Mouse (Mus musculus): Measurements from ENCODE around the gene Rere. TPM values are rescaled to one million over a fixed set of nuclear protein-coding genes. Genes with fewer than 3 reads are reported as not detected.
"Not testable (repeated sequence)": the region's sequence is repeated elsewhere in the genome, so short reads cannot be mapped to it uniquely, and the experiment has no call there.

The Rere gene
- polyA plus RNA-seq, 1 experiment from 2014 or later: 37.7 TPM

GRCm38 (mm10) chr4:150483081-150483480, 201.6 kb downstream of the Rere start:
- not testable (repeated sequence) for H3K27me3 ChIP-seq; H3K4me3 ChIP-seq; H3K4me2 ChIP-seq (replicated peaks); H3K9me3 ChIP-seq; H3K9ac ChIP-seq; ATAC-seq (ENCODE audit: insufficient number of reproducible peaks, insufficient read depth, low FRiP score, low TSS enrichment); H3K27ac ChIP-seq
- WGBS: 88% methylated on average over 5 of the region's 5 CpGs
- peaks cover 18% of the 10 kb centered on the region for H3K36me3 ChIP-seq
- H3K4me1 ChIP-seq: peaks cover 20% of the 10 kb centered on the region

DNA sequence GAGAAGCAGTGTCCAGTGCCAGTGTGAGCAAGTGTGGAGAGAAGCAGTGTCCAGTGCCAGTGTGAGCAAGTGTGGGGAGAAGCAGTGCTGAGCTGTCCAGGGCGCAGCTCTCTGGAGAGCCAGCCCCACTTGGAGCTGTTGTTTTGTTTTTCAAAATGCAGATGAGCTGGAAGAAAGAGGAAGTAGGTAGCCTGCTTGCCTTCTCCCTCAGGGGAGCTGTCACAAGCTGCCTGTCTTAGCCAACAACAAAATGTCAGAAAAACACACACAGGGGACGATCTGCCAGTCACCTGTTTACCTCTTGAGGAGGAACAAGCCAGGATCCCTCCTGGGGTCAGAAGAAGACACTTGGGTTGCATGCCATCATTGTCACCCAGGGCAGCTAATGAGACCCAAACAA, 204.7 kb downstream of the Rere start:
- H3K36me3 ChIP-seq: no peaks in the 10 kb centered on the region
- H3K4me2 ChIP-seq (replicated peaks): no peak overlapping the region
- H3K9me3 ChIP-seq: no peaks in the 10 kb centered on the region
- ATAC-seq (ENCODE audit: insufficient number of reproducible peaks, insufficient read depth, low FRiP score, low TSS enrichment): no peak
- H3K4me3 ChIP-seq: no peak overlapping the region
- peaks cover 28% of the 10 kb centered on the region for H3K4me1 ChIP-seq
- H3K27me3 ChIP-seq: no peaks in the 10 kb centered on the region
- H3K9ac ChIP-seq: no peak overlapping the region
- WGBS: 49% methylated on average over 2 of the region's 2 CpGs
- 0 out of 2 replicates have a peak overlapping the region, but pooled peaks have one; percentile 17 for H3K27ac ChIP-seq

DNA sequence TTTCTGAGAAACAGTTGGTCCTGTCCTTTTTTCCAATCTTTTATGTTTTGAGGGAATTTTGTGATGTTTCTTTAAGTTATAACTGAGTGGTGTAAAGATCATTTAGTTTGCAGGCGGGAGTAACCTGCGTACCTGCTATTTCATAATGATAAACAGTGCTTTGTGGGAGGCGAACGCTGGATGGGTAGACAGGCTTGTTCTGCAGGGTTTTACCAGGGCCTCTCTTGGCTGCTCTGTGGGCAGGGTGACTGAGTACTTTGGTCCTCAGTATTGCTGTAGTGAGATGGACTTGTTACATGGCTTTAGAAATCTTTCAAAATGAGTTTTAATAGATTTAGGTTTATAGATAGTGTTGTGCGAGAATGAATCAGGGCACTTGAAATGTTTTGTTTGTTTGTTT, 205.7 kb downstream of the Rere start:
- peaks cover 28% of the 10 kb centered on the region for H3K4me1 ChIP-seq
- H3K9ac ChIP-seq: no peak overlapping the region
- peak overlapping the region; percentile 46; the same call in 1 of the 2 replicates for H3K27ac ChIP-seq
- H3K9me3 ChIP-seq: no peaks in the 10 kb centered on the region
- WGBS: 65% methylated on average over 5 of the region's 5 CpGs
- H3K36me3 ChIP-seq: no peaks in the 10 kb centered on the region
- no peak overlapping the region for H3K4me2 ChIP-seq (replicated peaks)
- no peaks in the 10 kb centered on the region for H3K27me3 ChIP-seq
- H3K4me3 ChIP-seq: no peak overlapping the region
- no peak for ATAC-seq (ENCODE audit: insufficient number of reproducible peaks, insufficient read depth, low FRiP score, low TSS enrichment)

- Histone ChIP-seq H3K4me3 (peak overlapping the region; percentile 29), H3K9me3 (no peaks in the 10 kb centered on the region), H3K27ac (peak overlapping the region; percentile 80), H3K36me3 (no peaks in the 10 kb centered on the region), H3K4me2 (replicated peaks) (peak overlapping the region; percentile 57), H3K9ac (peak overlapping the region; percentile 44), H3K4me1 (peaks cover 28% of the 10 kb centered on the region), H3K27me3 (no peaks in the 10 kb centered on the region)
- peak; percentile 94 for ATAC-seq (ENCODE audit: insufficient number of reproducible peaks, insufficient read depth, low FRiP score, low TSS enrichment)
- WGBS: 30% methylated on average over 12 of the region's 12 CpGs
Measured at GRCm38 (mm10) chr4:150488096-150488748, 206.8 kb downstream of the Rere start.

DNA sequence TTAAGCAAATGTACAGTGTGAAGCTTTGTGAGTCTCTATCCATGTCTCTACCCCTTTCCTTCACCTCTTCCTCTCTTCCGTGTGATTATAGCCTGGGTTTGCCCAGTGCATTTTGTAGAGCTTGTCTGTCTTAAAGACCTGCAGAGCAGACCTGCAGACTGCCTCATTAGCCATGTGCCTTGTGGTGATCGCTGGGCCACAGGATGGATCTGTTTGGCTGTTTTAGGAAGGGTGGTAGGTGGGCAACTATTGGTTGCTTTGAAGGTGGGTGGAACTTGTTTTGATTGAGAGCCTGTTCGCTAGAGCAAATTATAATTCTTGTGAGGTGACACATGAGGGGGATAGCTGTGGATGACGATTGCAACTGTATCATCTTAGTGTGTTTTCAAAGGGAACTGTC, 207.3 kb downstream of the Rere start:
- H3K9ac ChIP-seq: peak overlapping the region; percentile 44
- H3K36me3 ChIP-seq: no peaks in the 10 kb centered on the region
- H3K4me3 ChIP-seq: peak overlapping the region; percentile 29; the same call in 1 of the 2 replicates
- H3K4me1 ChIP-seq: peaks cover 28% of the 10 kb centered on the region
- H3K27ac ChIP-seq: peak overlapping the region; percentile 80
- H3K4me2 ChIP-seq (replicated peaks): peak overlapping the region; percentile 57
- no peaks in the 10 kb centered on the region for H3K27me3 ChIP-seq
- H3K9me3 ChIP-seq: no peaks in the 10 kb centered on the region
- ATAC-seq (ENCODE audit: insufficient number of reproducible peaks, insufficient read depth, low FRiP score, low TSS enrichment): no peak
- 70% methylated on average over 4 of the region's 4 CpGs for WGBS

- H3K4me1 ChIP-seq: peaks cover 28% of the 10 kb centered on the region
- H3K27me3 ChIP-seq: no peaks in the 10 kb centered on the region
- H3K27ac ChIP-seq: no peak overlapping the region
- no peak overlapping the region for H3K9ac ChIP-seq
- H3K36me3 ChIP-seq: no peaks in the 10 kb centered on the region
- H3K4me3 ChIP-seq: no peak overlapping the region
- H3K4me2 ChIP-seq (replicated peaks): no peak overlapping the region
- WGBS: 84% methylated on average over 6 of the region's 6 CpGs
- ATAC-seq (ENCODE audit: insufficient number of reproducible peaks, insufficient read depth, low FRiP score, low TSS enrichment): no peak
- no peaks in the 10 kb centered on the region for H3K9me3 ChIP-seq
Measured at GRCm38 (mm10) chr4:150490050-150490449, 208.6 kb downstream of the Rere start.

- no peak overlapping the region for H3K4me3 ChIP-seq
- no peak overlapping the region for H3K4me2 ChIP-seq (replicated peaks)
- ATAC-seq (ENCODE audit: insufficient number of reproducible peaks, insufficient read depth, low FRiP score, low TSS enrichment): no peak
- no peaks in the 10 kb centered on the region for H3K36me3 ChIP-seq
- H3K9ac ChIP-seq: no peak overlapping the region
- H3K9me3 ChIP-seq: no peaks in the 10 kb centered on the region
- peaks cover 22% of the 10 kb centered on the region for H3K4me1 ChIP-seq
- WGBS: 85% methylated on average over 4 of the region's 4 CpGs
- H3K27me3 ChIP-seq: no peaks in the 10 kb centered on the region
- H3K27ac ChIP-seq: no peak overlapping the region
Measured at GRCm38 (mm10) chr4:150491710-150492109, 210.3 kb downstream of the Rere start.

GRCm38 (mm10) chr4:150493258-150493937, 212.0 kb downstream of the Rere start:
- peaks cover 5% of the 10 kb centered on the region for H3K4me1 ChIP-seq
- ATAC-seq (ENCODE audit: insufficient number of reproducible peaks, insufficient read depth, low FRiP score, low TSS enrichment): no peak
- no peak overlapping the region for H3K4me2 ChIP-seq (replicated peaks)
- WGBS: 85% methylated on average over 7 of the region's 7 CpGs
- H3K9ac ChIP-seq: no peak overlapping the region
- H3K36me3 ChIP-seq: no peaks in the 10 kb centered on the region
- no peaks in the 10 kb centered on the region for H3K27me3 ChIP-seq
- H3K9me3 ChIP-seq: no peaks in the 10 kb centered on the region
- H3K27ac ChIP-seq: no peak overlapping the region
- H3K4me3 ChIP-seq: no peak overlapping the region

- WGBS: 95% methylated on average over 5 of the region's 5 CpGs
- not testable (repeated sequence) for H3K9ac ChIP-seq; H3K4me3 ChIP-seq; H3K4me2 ChIP-seq (replicated peaks); H3K4me1 ChIP-seq; H3K27me3 ChIP-seq; H3K9me3 ChIP-seq; ATAC-seq (ENCODE audit: insufficient number of reproducible peaks, insufficient read depth, low FRiP score, low TSS enrichment); H3K27ac ChIP-seq; H3K36me3 ChIP-seq
Measured at GRCm38 (mm10) chr4:150493938-150494330, 212.5 kb downstream of the Rere start.

GRCm38 (mm10) chr4:150495568-150495967, 214.1 kb downstream of the Rere start:
- H3K4me1 ChIP-seq: no peaks in the 10 kb centered on the region; the same call in 1 of the 2 replicates
- H3K27ac ChIP-seq: no peak overlapping the region
- peaks cover 4% of the 10 kb centered on the region; the same call in 1 of the 2 replicates for H3K36me3 ChIP-seq
- ATAC-seq (ENCODE audit: insufficient number of reproducible peaks, insufficient read depth, low FRiP score, low TSS enrichment): no peak
- no peaks in the 10 kb centered on the region for H3K9me3 ChIP-seq
- no peak overlapping the region; the same call in 1 of the 2 replicates for H3K9ac ChIP-seq
- H3K4me3 ChIP-seq: no peak overlapping the region
- H3K4me2 ChIP-seq (replicated peaks): no peak overlapping the region
- H3K27me3 ChIP-seq: no peaks in the 10 kb centered on the region
- WGBS: 69% methylated on average over 2 of the region's 2 CpGs

DNA sequence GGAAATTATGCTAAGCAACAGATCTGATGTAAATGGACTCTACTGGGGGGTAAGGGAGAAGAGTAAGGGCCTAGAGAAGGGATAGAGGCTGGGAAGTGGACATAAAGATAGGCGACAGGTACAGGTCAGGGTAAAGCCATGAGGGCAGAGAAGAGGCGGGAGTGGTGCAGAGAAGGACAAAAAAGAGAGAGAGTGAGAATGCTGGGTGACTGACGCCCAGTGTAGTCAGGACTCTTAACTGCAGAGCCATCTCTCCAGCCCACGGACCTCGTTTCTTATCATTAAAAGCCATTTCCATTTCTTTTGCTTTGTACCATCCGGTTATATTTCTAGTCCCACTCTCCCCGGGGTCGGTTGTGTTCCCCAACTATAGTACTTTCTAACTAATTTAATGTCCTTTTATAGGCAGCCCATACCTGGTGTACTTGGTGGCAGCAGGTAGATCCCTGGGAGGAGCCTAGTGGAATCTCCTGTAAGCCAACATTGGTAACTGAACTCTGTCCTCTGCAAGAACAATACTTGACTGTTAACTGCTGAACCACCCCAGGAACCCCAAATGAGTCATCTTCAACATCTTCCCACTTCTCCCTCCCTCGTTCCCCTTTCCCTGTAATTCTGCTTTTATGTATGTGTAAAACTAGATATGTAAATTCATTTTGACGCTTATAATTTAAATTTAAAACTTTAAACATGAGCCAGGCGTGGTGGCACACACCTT, 223.0 kb downstream of the Rere start:
- Histone ChIP-seq H3K9me3 (no peaks in the 10 kb centered on the region), H3K36me3 (peaks cover 38% of the 10 kb centered on the region)
- WGBS: 96% methylated on average over 11 of the region's 11 CpGs

More for the DNA sequence above, 223.0 kb downstream of the Rere start:
- no peak overlapping the region for H3K27ac ChIP-seq
- H3K4me1 ChIP-seq: no peaks in the 10 kb centered on the region
- no peak overlapping the region for H3K9ac ChIP-seq
- H3K27me3 ChIP-seq: no peaks in the 10 kb centered on the region
- H3K4me2 ChIP-seq (replicated peaks): no peak overlapping the region
- no peak for ATAC-seq (ENCODE audit: insufficient number of reproducible peaks, insufficient read depth, low FRiP score, low TSS enrichment)
- no peak overlapping the region for H3K4me3 ChIP-seq

Data from embryonic facial prominence, embryonic 12.5 days (tissue).